Mouse (Mus musculus) layer of hippocampus, adult 6 months (tissue): Measurements from ENCODE around the gene Gm37596. TPM values are rescaled to one million over a fixed set of nuclear protein-coding genes. Genes with fewer than 3 reads are reported as not detected.

Experiments used
- long read RNA-seq, 2 experiments: library from polyadenylated mRNA; unstranded; transcript quantifications; one replicate each; pipeline ENCODE4 v2.0.0; 2019 to 2020
- polyA plus RNA-seq: library from polyadenylated mRNA; unstranded; fragments of <200 nt; fragmentation: Nextera tagmentation; gene quantifications from 2 replicates; pipeline ENCODE4 v1.2.3, GENCODE M21; 2021

The Gm37596 gene
- not detected in 2 replicates for polyA plus RNA-seq
- long read RNA-seq, experiment 1: 0 reads
- long read RNA-seq, experiment 2: 0 reads

GRCm38 (mm10) chr3:93692970-93693369, at the start of gene Gm37596:
TSS of gene Gm37596 (minus strand) at chr3:93693070.

GRCm38 (mm10) chr3:93676210-93676609, 16.7 kb downstream of the Gm37596 start, which contains the start of gene Tdpoz1:
TSS of gene Tdpoz1 (minus strand) at chr3:93676310.

GRCm38 (mm10) chr3:93652586-93652985, 40.3 kb downstream of the Gm37596 start, which contains the start of gene Tdpoz2:
TSS of gene Tdpoz2 (minus strand) at chr3:93652686.

Other genes with a start within 250 kb of the Gm37596 start
- gene Tchhl1, start 224.3 kb downstream of the Gm37596 start, polyA plus RNA-seq: not detected in 2 replicates
- 27.8 and 28.4 TPM in 2 replicates for gene S100a11, start 172.6 kb downstream of the Gm37596 start, polyA plus RNA-seq
- 88.6 and 91.8 TPM in 2 replicates for gene S100a10, start 138.0 kb downstream of the Gm37596 start, polyA plus RNA-seq
- gene Tdpoz2, start 40.4 kb downstream of the Gm37596 start, polyA plus RNA-seq: not detected in 2 replicates
- not detected in 2 replicates for gene Tdpoz1, start 16.8 kb downstream of the Gm37596 start, polyA plus RNA-seq
- not detected in 2 replicates for gene Gm5773, start 79.9 kb upstream of the Gm37596 start, polyA plus RNA-seq
- gene Tdpoz4, start 103.3 kb upstream of the Gm37596 start, polyA plus RNA-seq: not detected in 2 replicates
- gene Tdpoz3, start 132.9 kb upstream of the Gm37596 start, polyA plus RNA-seq: not detected in 2 replicates